Mouse (Mus musculus): ENCODE measurements at regions not wholly inside any gene's neighbourhood (a gene's known extent, or its start where the extent isn't known, plus 50 kb on each side); places are given as distances from the start of the nearest gene placed in this dataset.

- peak; percentile 23 for DNase-seq (ENCODE audit: low read depth)
These were observed 77.4 kb upstream of the Kcnj16 start for GRCm38 (mm10) chr11:110890411-110890810.

- no peak for DNase-seq (ENCODE audit: low read depth)
These were observed 64.9 kb upstream of the Kcnj16 start for GRCm38 (mm10) chr11:110902918-110903317.

Measured in gonadal fat pad, adult 2 months (tissue).